Mouse (Mus musculus) heart, postnatal 0 days (tissue): Measurements from ENCODE around the gene Pi4k2a.

ENCODE experiments used
- CTCF ChIP-seq: IDR thresholded peaks from 2 replicates; pipeline ENCODE4 v1.5.1; 2016; ENCODE audit warnings: antibody characterized with exemption, control low read depth, low read depth
- EP300 ChIP-seq: IDR thresholded peaks from 2 replicates; pipeline ENCODE4 v1.6.1; 2016; ENCODE audit warnings: antibody characterized with exemption, low read depth

DNA sequence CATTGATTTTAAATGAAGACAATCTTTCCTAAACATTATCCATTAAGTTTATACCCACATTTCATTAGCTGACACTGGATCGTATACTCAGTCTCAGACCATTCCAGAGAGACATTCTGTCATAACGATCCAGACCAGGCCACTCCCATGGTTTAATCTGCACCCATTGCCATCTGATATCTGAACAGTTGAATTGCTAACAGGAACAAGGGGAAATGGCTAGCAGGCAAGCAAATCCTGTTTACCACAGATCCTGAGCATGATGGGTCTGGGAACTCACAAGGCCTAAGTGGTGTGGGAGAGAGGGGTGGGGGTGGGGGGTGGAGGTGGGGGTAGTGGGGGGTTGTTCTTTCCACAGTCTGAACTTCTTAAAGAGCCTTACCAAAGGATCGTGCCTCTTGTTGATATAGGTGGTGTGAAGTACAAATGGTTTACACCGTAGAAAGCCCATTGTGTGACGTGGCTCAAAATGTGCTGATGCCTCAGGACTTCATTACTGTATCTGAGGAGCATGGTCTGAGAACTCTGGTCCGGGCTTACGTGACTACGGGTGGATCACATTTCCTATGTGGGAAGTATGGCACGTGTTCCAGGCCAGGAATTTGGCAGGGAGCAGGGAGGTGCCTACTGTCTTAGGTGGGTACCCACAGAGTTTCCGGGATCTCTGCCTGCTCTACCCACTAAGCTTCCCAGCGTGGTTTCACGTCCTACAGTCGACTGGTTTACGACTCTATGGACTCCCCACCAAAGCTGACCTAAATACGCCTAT lies 48.4 kb downstream of the Pi4k2a start:
- TF ChIP-seq CTCF, result no peak
- TF ChIP-seq EP300, result no peak
